Mouse (Mus musculus) liver (tissue): Measurements from ENCODE around the gene Slc30a10.
A peak's percentile ranks its signal among the peaks of the same experiment; 100 is the strongest.

Experiments used
- DNase-seq: peaks from one replicate; pipeline ENCODE4 v3.0.0-alpha.2; 2020; ENCODE audit warnings: mixed read lengths

Gene Slc30a10

GRCm38 (mm10) chr1:185469551-185470021 is 14.9 kb downstream of the Slc30a10 start:
- DNase-seq = peak; percentile 84

- DNase-seq = peak; percentile 88
These were observed 17.5 kb downstream of the Slc30a10 start for GRCm38 (mm10) chr1:185472025-185472720.

GRCm38 (mm10) chr1:185472730-185473129 is 18.1 kb downstream of the Slc30a10 start:
- DNase-seq = no peak

- peak; percentile 48 for DNase-seq
These were observed 18.8 kb downstream of the Slc30a10 start for GRCm38 (mm10) chr1:185473437-185473836.

- DNase-seq = no peak
These were observed 25.2 kb downstream of the Slc30a10 start for GRCm38 (mm10) chr1:185479861-185480260.

GRCm38 (mm10) chr1:185482001-185482761 is 27.5 kb downstream of the Slc30a10 start:
- no peak for DNase-seq

GRCm38 (mm10) chr1:185482762-185483161 is 28.1 kb downstream of the Slc30a10 start:
- DNase-seq = no peak

GRCm38 (mm10) chr1:185483356-185484057 is 28.9 kb downstream of the Slc30a10 start:
- DNase-seq = no peak

- DNase-seq = no peak
These were observed 29.6 kb downstream of the Slc30a10 start for GRCm38 (mm10) chr1:185484281-185484680.

GRCm38 (mm10) chr1:185489893-185490292 is 35.2 kb downstream of the Slc30a10 start:
- DNase-seq = no peak

GRCm38 (mm10) chr1:185490603-185491002 is 36.0 kb downstream of the Slc30a10 start:
- no peak for DNase-seq

- DNase-seq = no peak
These were observed 38.9 kb downstream of the Slc30a10 start for GRCm38 (mm10) chr1:185493439-185494034.

- no peak for DNase-seq
These were observed 42.3 kb downstream of the Slc30a10 start for GRCm38 (mm10) chr1:185496791-185497460.

GRCm38 (mm10) chr1:185500602-185501001 is 46.0 kb downstream of the Slc30a10 start:
- no peak for DNase-seq

GRCm38 (mm10) chr1:185501801-185502340 is 47.2 kb downstream of the Slc30a10 start:
- peak; percentile 78 for DNase-seq

GRCm38 (mm10) chr1:185502550-185502949 is 47.9 kb downstream of the Slc30a10 start:
- no peak for DNase-seq

GRCm38 (mm10) chr1:185509042-185509441 is 54.4 kb downstream of the Slc30a10 start:
- DNase-seq = no peak

GRCm38 (mm10) chr1:185511306-185511705 is 56.7 kb downstream of the Slc30a10 start:
- DNase-seq = no peak

- DNase-seq = peak; percentile 91
These were observed 60.9 kb downstream of the Slc30a10 start for GRCm38 (mm10) chr1:185515526-185515979.

GRCm38 (mm10) chr1:185516041-185516440 is 61.4 kb downstream of the Slc30a10 start:
- peak; percentile 23 for DNase-seq

GRCm38 (mm10) chr1:185517566-185517965 is 62.9 kb downstream of the Slc30a10 start:
- peak; percentile 63 for DNase-seq
